Mouse (Mus musculus) CH12.LX (cell line): Measurements from ENCODE around the gene 1700001J03Rik. TPM values are rescaled to one million over a fixed set of nuclear protein-coding genes. Genes with fewer than 3 reads are reported as not detected.

ENCODE experiments used
- DNase-seq: peaks from one replicate; pipeline ENCODE4 v3.0.0-alpha.2; 2013; ENCODE audit errors: extremely low read depth
- H3K27ac ChIP-seq: 2 replicates; pipeline ENCODE4 v1.5.1; 2012; ENCODE audit warnings: low read depth, mild to moderate bottlenecking, control low read depth, moderate library complexity; ENCODE audit not compliant: insufficient read depth
- H3K27me3 ChIP-seq: replicated peaks from 2 replicates; pipeline ENCODE3; 2012; ENCODE audit warnings: inconsistent platforms
- H3K36me3 ChIP-seq, 2 experiments: replicated peaks in 1 of 2; 2 replicates each; pipeline versions ENCODE3 to v1.6.1; 2012; ENCODE audit warnings: inconsistent platforms in 1 of 2, low read length in 1 of 2, mild to moderate bottlenecking in 1 of 2, mixed read lengths in 1 of 2, moderate library complexity in 1 of 2; ENCODE audit not compliant: control insufficient read depth in 1 of 2, insufficient read depth in 1 of 2
- H3K4me1 ChIP-seq, 2 experiments: 2 replicates each; pipeline ENCODE4 v1.6.1; 2012; ENCODE audit warnings: inconsistent platforms in 1 of 2, moderate library complexity in 1 of 2; ENCODE audit not compliant: insufficient read depth in 2 of 2, control insufficient read depth in 1 of 2
- H3K4me2 ChIP-seq: 2 replicates; pipeline ENCODE4 v1.6.1; 2012; ENCODE audit warnings: low read depth, mild to moderate bottlenecking, control low read depth; ENCODE audit not compliant: poor library complexity, insufficient read depth, severe bottlenecking
- H3K4me3 ChIP-seq, 3 experiments: fragments of 150-350 bp in 1 of 3; sonication (generic) in 1 of 3; replicated peaks in 1 of 3; 2 replicates each; pipeline versions ENCODE3 to v1.5.1; 2011 to 2012; ENCODE audit warnings: low read depth in 2 of 3, low read length in 2 of 3, mild to moderate bottlenecking in 2 of 3, moderate library complexity in 2 of 3, control low read depth in 1 of 3, improper control_type of control experiment in 1 of 3, inconsistent platforms in 1 of 3, mixed read lengths in 1 of 3; ENCODE audit not compliant: poor library complexity in 1 of 3
- H3K79me2 ChIP-seq: replicated peaks from 2 replicates; pipeline ENCODE4 v1.6.1; 2012; ENCODE audit warnings: mild to moderate bottlenecking, moderate library complexity; ENCODE audit not compliant: control insufficient read depth, poor library complexity, insufficient read depth, severe bottlenecking; ENCODE audit errors: extremely low read depth
- H3K9ac ChIP-seq: 2 replicates; pipeline ENCODE4 v1.6.1; 2012; ENCODE audit warnings: low read depth, mild to moderate bottlenecking, control low read depth, moderate library complexity; ENCODE audit not compliant: insufficient read depth
- H3K9me3 ChIP-seq: replicated peaks from 2 replicates; pipeline ENCODE3; 2012; ENCODE audit warnings: low read length, inconsistent platforms, mixed read lengths
- BHLHE40 ChIP-seq: IDR thresholded peaks from 2 replicates; pipeline ENCODE4 v1.6.1; 2011; ENCODE audit warnings: mild to moderate bottlenecking, low read depth, low read length, improper control_type of control experiment
- CHD2 ChIP-seq: IDR thresholded peaks from 2 replicates; pipeline ENCODE4 v1.6.1; 2011; ENCODE audit warnings: low read length, improper control_type of control experiment
- CTCF ChIP-seq, 2 experiments: IDR thresholded peaks in 1 of 2; conservative IDR thresholded peaks in 1 of 2; 2 replicates each; pipeline ENCODE4 v1.5.1; 2011 to 2012; ENCODE audit warnings: low read depth in 2 of 2, low read length in 2 of 2, improper control_type of control experiment in 1 of 2, inconsistent platforms in 1 of 2, mild to moderate bottlenecking in 1 of 2, moderate library complexity in 1 of 2
- ELF1 ChIP-seq: IDR thresholded peaks from 2 replicates; pipeline ENCODE4 v1.6.1; 2014; ENCODE audit warnings: low read depth, mild to moderate bottlenecking, inconsistent platforms, low read length, improper control_type of control experiment
- EP300 ChIP-seq: IDR thresholded peaks from 2 replicates; pipeline ENCODE4 v1.6.1; 2011; ENCODE audit warnings: low read length, improper control_type of control experiment
- MAX ChIP-seq: IDR thresholded peaks from 2 replicates; pipeline ENCODE4 v1.6.1; 2011; ENCODE audit warnings: low read length, improper control_type of control experiment
- MXI1 ChIP-seq: IDR thresholded peaks from 2 replicates; pipeline ENCODE4 v1.6.1; 2011; ENCODE audit warnings: mild to moderate bottlenecking, low read depth, low read length, improper control_type of control experiment
- MYC ChIP-seq: IDR thresholded peaks from 2 replicates; pipeline ENCODE4 v1.6.1; 2011; ENCODE audit warnings: low read depth, mild to moderate bottlenecking, improper control_type of control experiment, low read length
- NELFE ChIP-seq: IDR thresholded peaks from 2 replicates; pipeline ENCODE4 v1.6.1; 2011; ENCODE audit warnings: low read depth, low read length, improper control_type of control experiment
- POLR2AphosphoS2 ChIP-seq: IDR thresholded peaks from 2 replicates; pipeline ENCODE4 v1.6.1; 2011; ENCODE audit warnings: low read depth, low read length, improper control_type of control experiment
- RAD21 ChIP-seq: IDR thresholded peaks from 2 replicates; pipeline ENCODE4 v1.6.1; 2011; ENCODE audit warnings: low read depth, mild to moderate bottlenecking, low read length, improper control_type of control experiment, moderate library complexity
- RCOR1 ChIP-seq: conservative IDR thresholded peaks from 2 replicates; pipeline ENCODE4 v1.6.1; 2012; ENCODE audit warnings: low read depth, mild to moderate bottlenecking, inconsistent platforms, low read length, improper control_type of control experiment
- TBP ChIP-seq: conservative IDR thresholded peaks from 2 replicates; pipeline ENCODE4 v1.6.1; 2011; ENCODE audit warnings: low read depth, low read length, improper control_type of control experiment
- UBTF ChIP-seq: IDR thresholded peaks from 2 replicates; pipeline ENCODE4 v1.6.1; 2012; ENCODE audit warnings: low read depth, mild to moderate bottlenecking, inconsistent platforms, low read length, improper control_type of control experiment, moderate library complexity
- ZC3H11A ChIP-seq: IDR thresholded peaks from 2 replicates; pipeline ENCODE4 v1.6.1; 2012; ENCODE audit warnings: low read depth, mild to moderate bottlenecking, inconsistent platforms, low read length, improper control_type of control experiment
- ZKSCAN1 ChIP-seq: IDR thresholded peaks from 2 replicates; pipeline ENCODE4 v1.6.1; 2012; ENCODE audit warnings: low read depth, inconsistent platforms, low read length, improper control_type of control experiment, borderline replicate concordance
- dilution Hi-C: fragments of 300-500 bp; cut with MboI; formaldehyde crosslinking; loops from 2 replicates; pipeline ENCODE4 v1.14.3; 2020; ENCODE audit warnings: low sequenced_read_pairs; ENCODE audit not compliant: extremely low pct_unique_long_range_greater_than_20kb, extremely low pct_ligation_motif_present
- in situ Hi-C: fragments of 300-500 bp; cut with MboI; formaldehyde crosslinking; loops from 3 replicates; pipeline ENCODE4 v1.14.3; 2019; ENCODE audit warnings: low sequenced_read_pairs, low pct_ligation_motif_present, low pct_unique_long_range_greater_than_20kb, mixed read lengths
- polyA plus RNA-seq: library from polyadenylated mRNA; unstranded; fragments of >175 nt; gene quantifications from 2 replicates; pipeline ENCODE4 v1.2.1, GENCODE M21; 2012; ENCODE audit warnings: low read depth; ENCODE audit not compliant: insufficient read length
- total RNA-seq, 2 experiments: library from RNA; depleted of rRNA; stranded (reverse); fragments of 300-350 nt in 1 of 2; fragments of >200 nt in 1 of 2; gene quantifications; 2 replicates each; pipeline ENCODE4 v1.2.3; 2012 to 2014

1700001J03Rik gene
- total and polyA plus RNA-seq, 3 experiments: not detected

DNA sequence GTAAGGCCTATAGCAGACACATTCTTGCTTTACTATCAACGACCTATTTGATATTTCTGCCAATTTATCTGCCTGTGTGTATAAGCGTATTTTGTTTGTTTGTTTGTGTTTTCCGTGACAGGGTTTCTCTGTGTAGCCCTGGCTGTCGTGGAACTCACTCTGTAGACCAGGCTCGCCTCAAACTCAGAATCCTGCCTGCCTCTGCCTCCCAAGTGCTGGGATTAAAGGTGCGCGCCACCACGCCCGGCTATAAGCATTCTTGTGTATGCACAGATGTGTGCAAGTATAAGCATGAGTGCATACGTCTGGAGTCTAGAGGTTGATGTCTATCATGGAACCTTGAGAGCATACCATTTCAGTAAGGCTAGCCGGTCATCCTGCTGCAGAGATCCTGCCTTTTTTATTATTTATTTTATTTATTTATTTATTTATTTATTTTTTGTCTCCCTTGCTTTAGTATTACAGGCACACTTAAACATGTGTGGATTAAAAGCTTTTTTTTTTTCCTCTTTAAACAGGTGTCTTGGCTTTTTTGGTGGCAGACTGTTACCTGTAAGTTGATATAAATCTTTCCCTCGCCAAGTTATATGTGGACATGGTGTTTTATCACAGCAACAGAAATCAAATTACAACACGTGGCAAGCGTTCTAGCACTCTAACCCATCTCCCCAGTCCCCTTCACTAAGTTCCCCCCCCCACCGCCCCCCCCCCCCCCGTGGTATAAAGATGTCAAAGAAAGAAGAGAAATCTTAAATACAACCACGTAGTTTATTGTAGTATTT is 45.0 kb upstream of the 1700001J03Rik start:
- Histone ChIP-seq H3K27ac (no peak overlapping the region), H3K36me3 (no peaks in the 10 kb centered on the region), H3K4me2 (peak overlapping the region; percentile 47; the same call in 1 of the 2 replicates), H3K79me2 (peaks cover 25% of the 10 kb centered on the region), H3K4me1 (peaks cover 0 to 18% of the 10 kb centered on the region in 2 experiments; a peak in 1 of 4 replicates), H3K9ac (peak overlapping the region; percentile 24), H3K4me3 (peak overlapping the region; percentile 68 to 93 (median 82)), H3K9me3 (no peaks in the 10 kb centered on the region), H3K27me3 (no peaks in the 10 kb centered on the region)
- in situ Hi-C loops (no loop called here), dilution Hi-C loops (no loop called here)
- no peak for TF ChIP-seq NELFE
- TF ChIP-seq MAX: 0 out of 2 replicates have a peak, but pooled peaks have one; percentile 39
- TF ChIP-seq MYC: peak; percentile 89
- DNase-seq: no peak

DNA sequence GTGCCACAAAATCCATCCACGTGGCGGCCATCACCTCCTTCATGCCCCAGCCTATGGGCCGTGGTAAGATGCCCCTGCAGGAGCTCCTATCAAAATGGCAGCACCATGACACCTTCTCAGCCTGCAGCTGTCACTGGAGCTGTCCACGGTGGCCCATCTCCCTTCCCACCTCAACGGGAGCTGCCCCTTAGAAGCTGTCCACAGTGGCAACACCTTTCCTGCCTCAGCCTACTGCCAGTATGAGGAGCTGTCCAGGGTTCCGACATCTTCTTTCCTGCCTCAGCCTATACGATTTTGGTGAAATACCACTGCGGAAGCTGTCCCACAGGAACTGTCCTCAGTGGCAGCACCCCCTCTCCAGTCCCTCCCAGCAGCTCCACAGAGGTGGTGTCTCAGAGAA is 42.4 kb upstream of the 1700001J03Rik start:
- in situ Hi-C loops: no loop called here
- dilution Hi-C loops: no loop called here
- no peak for DNase-seq
- Histone ChIP-seq H3K36me3 (no peaks in the 10 kb centered on the region), H3K4me3 (no peak overlapping the region), H3K9me3 (no peaks in the 10 kb centered on the region), H3K9ac (no peak overlapping the region), H3K27me3 (no peaks in the 10 kb centered on the region), H3K79me2 (peaks cover 10% of the 10 kb centered on the region), H3K4me2 (no peak overlapping the region), H3K27ac (no peak overlapping the region), H3K4me1 (peaks cover 3 to 11% of the 10 kb centered on the region in 2 experiments; a peak in 1 of 4 replicates)
- no peak for TF ChIP-seq BHLHE40
- no peak for TF ChIP-seq UBTF
- TF ChIP-seq MXI1: no peak
- TF ChIP-seq ELF1: no peak
- no peak for TF ChIP-seq CTCF (conservative IDR thresholded peaks at IDR 0.05 in 1 of 2, IDR thresholded peaks at IDR 0.05 in 1 of 2; ENCODE audit: low read depth in 2 of 2, low read length in 2 of 2)
- no peak for TF ChIP-seq NELFE
- no peak for TF ChIP-seq RCOR1
- no peak for TF ChIP-seq RAD21
- TF ChIP-seq CHD2: no peak
- TF ChIP-seq ZKSCAN1: no peak

DNA sequence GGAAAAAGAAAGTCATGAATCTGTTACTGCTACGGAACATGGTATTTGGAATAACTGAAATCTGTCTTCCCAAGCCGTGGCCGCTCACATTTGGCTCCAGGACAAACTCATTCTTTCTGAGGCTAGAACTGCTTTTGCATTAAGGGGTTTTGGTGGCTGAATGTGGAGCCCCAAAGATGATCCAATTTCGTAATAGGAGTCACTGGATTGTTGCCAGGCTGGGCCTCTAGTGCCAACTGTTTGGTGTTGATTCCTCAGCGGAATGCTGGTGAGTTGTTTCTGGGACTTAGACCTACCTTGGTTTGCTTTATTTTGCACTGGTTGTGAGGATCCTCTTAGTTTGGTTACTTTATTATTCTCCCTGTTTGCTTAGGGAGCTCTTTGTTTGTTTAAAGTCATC is 38.7 kb upstream of the 1700001J03Rik start:
- no peak for TF ChIP-seq POLR2AphosphoS2
- no peak for TF ChIP-seq MYC
- TF ChIP-seq TBP: no peak
- no peak for TF ChIP-seq MXI1
- no peak for TF ChIP-seq EP300
- TF ChIP-seq CHD2: no peak
- no peak for TF ChIP-seq CTCF (conservative IDR thresholded peaks at IDR 0.05 in 1 of 2, IDR thresholded peaks at IDR 0.05 in 1 of 2; ENCODE audit: low read depth in 2 of 2, low read length in 2 of 2)
- TF ChIP-seq ZC3H11A: no peak
- peaks cover 18% of the 10 kb centered on the region for H3K79me2 ChIP-seq
- no peak for DNase-seq
- in situ Hi-C loops (no loop called here), dilution Hi-C loops (no loop called here)
- H3K4me1 ChIP-seq: peaks cover 3 to 24% of the 10 kb centered on the region in 2 experiments; a peak in 2 of 4 replicates
- H3K36me3 ChIP-seq: peaks cover 3 to 9% of the 10 kb centered on the region in 2 experiments
- no peak overlapping the region for H3K4me3 ChIP-seq
- H3K4me2 ChIP-seq: no peak overlapping the region
- no peak overlapping the region for H3K27ac ChIP-seq
- no peaks in the 10 kb centered on the region for H3K9me3 ChIP-seq
- no peak overlapping the region for H3K9ac ChIP-seq
- H3K27me3 ChIP-seq: no peaks in the 10 kb centered on the region
